Mouse (Mus musculus): ENCODE measurements at regions not wholly inside any gene's neighbourhood (a gene's known extent, or its start where the extent isn't known, plus 50 kb on each side); places are given as distances from the start of the nearest gene placed in this dataset.

- 52% methylated on average over 10 of the region's 10 CpGs for WGBS
- Histone ChIP-seq H3K9ac (no peak overlapping the region), H3K36me3 (no peaks in the 10 kb centered on the region), H3K4me1 (peaks cover 17% of the 10 kb centered on the region), H3K4me2 (replicated peaks) (no peak overlapping the region), H3K4me3 (no peak overlapping the region), H3K27ac (no peak overlapping the region), H3K9me3 (no peaks in the 10 kb centered on the region), H3K27me3 (replicated peaks) (no peaks in the 10 kb centered on the region)
- no peak for ATAC-seq (ENCODE audit: low FRiP score, low read depth)
Measured at GRCm38 (mm10) chr12:79942563-79943131, 170.2 kb downstream of the Zfp36l1 start.

- Histone ChIP-seq H3K9me3 (no peaks in the 10 kb centered on the region), H3K4me1 (peaks cover 24% of the 10 kb centered on the region), H3K4me3 (no peak overlapping the region), H3K4me2 (replicated peaks) (no peak overlapping the region), H3K27ac (no peak overlapping the region), H3K9ac (no peak overlapping the region), H3K27me3 (replicated peaks) (no peaks in the 10 kb centered on the region), H3K36me3 (no peaks in the 10 kb centered on the region)
- no peak for ATAC-seq (ENCODE audit: low FRiP score, low read depth)
- WGBS = 41% methylated on average over 3 of the region's 3 CpGs
Measured at GRCm38 (mm10) chr12:79941828-79942227, 171.0 kb downstream of the Zfp36l1 start.

GRCm38 (mm10) chr12:79939436-79939835 is 173.4 kb downstream of the Zfp36l1 start:
- no peak overlapping the region for H3K4me3 ChIP-seq
- no peak for ATAC-seq (ENCODE audit: low FRiP score, low read depth)
- 93% methylated on average over 9 of the region's 9 CpGs for WGBS

DNA sequence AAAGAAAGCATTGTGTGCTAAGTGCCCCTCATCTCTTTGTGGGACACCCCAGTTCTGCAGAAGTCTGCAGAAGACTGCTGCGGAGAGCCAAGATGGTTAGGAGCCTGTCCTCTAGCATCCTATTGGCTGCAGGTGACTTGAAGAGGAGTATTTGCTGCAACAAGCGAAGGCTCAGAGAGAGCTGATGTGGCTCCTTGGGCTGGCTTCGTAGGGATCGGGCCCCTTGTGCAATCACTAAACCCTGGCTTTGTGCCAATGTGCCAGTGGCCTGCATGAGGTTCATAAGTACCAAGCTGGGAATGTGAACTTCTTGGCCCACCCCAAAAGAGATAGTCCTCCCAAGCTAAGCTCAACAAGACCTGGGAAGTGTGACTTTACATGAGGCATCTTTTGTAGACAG is 174.9 kb downstream of the Zfp36l1 start:
- 94% methylated on average over 4 of the region's 4 CpGs for WGBS
- H3K36me3 ChIP-seq = no peaks in the 10 kb centered on the region
- peaks cover 8% of the 10 kb centered on the region for H3K4me1 ChIP-seq
- H3K9me3 ChIP-seq = no peaks in the 10 kb centered on the region
- H3K4me2 ChIP-seq (replicated peaks) = no peak overlapping the region
- no peak for ATAC-seq (ENCODE audit: low FRiP score, low read depth)
- H3K27me3 ChIP-seq (replicated peaks) = no peaks in the 10 kb centered on the region
- H3K27ac ChIP-seq = no peak overlapping the region
- no peak overlapping the region for H3K4me3 ChIP-seq
- H3K9ac ChIP-seq = no peak overlapping the region

More at GRCm38 (mm10) chr12:79939436-79939835, 173.4 kb downstream of the Zfp36l1 start:
- Histone ChIP-seq H3K9ac (no peak overlapping the region), H3K36me3 (no peaks in the 10 kb centered on the region), H3K4me1 (peaks cover 13% of the 10 kb centered on the region), H3K27me3 (replicated peaks) (no peaks in the 10 kb centered on the region), H3K9me3 (no peaks in the 10 kb centered on the region), H3K4me2 (replicated peaks) (no peak overlapping the region), H3K27ac (no peak overlapping the region)

- Histone ChIP-seq H3K36me3 (no peaks in the 10 kb centered on the region), H3K4me2 (replicated peaks) (no peak overlapping the region), H3K4me3 (no peak overlapping the region), H3K27ac (no peak overlapping the region; the same call in 1 of the 2 replicates), H3K9ac (no peak overlapping the region), H3K9me3 (no peaks in the 10 kb centered on the region), H3K27me3 (replicated peaks) (no peaks in the 10 kb centered on the region), H3K4me1 (peaks cover 13% of the 10 kb centered on the region)
- no peak for ATAC-seq (ENCODE audit: low FRiP score, low read depth)
- WGBS = 7% methylated on average over 5 of the region's 5 CpGs
Measured at GRCm38 (mm10) chr12:79936698-79937097, 176.1 kb downstream of the Zfp36l1 start.

DNA sequence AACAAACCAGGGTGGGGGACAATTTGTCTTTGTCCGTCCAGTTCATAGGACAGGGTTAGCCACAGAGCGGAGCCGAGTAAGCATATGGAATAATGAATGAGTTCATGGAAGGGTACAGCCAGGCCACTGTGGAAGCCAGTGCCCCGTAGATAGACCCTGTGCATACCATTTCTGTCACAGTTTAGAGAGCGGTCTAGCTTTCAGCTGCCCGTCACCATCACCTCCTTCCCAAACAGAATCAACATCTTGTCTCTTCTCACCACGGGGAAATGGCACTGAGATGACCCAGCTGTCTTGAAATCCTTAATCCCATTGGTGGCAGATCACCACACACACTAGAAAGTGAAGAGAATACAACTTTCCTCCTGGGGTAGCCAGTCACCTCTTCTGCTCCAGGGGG is 178.7 kb downstream of the Zfp36l1 start:
- Histone ChIP-seq H3K9me3 (no peaks in the 10 kb centered on the region), H3K4me2 (replicated peaks) (no peak overlapping the region), H3K4me3 (no peak overlapping the region), H3K9ac (no peak overlapping the region), H3K36me3 (no peaks in the 10 kb centered on the region), H3K27ac (no peak overlapping the region), H3K27me3 (replicated peaks) (no peaks in the 10 kb centered on the region), H3K4me1 (peaks cover 21% of the 10 kb centered on the region)
- 50% methylated on average over 7 of the region's 7 CpGs for WGBS
- no peak for ATAC-seq (ENCODE audit: low FRiP score, low read depth)

DNA sequence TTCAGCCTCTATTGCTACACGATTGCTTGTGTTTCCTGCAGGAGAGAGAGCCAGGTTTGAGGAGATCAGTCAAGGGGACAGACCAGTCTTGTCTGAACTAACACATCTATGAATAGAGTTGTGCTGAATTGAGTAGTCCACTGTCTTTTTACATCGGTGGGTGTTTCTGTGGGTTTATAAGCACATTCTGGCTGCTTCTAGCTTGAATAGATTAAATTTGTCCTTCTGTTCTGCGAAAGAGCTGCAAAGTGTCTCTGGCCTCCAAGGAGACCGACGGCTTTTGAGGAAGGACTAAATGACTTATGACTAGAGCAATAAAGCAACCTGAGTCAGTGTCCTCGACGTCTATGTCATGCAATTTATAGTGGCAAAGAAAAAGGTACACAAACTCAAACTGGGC is 179.9 kb downstream of the Zfp36l1 start:
- Histone ChIP-seq H3K9ac (no peak overlapping the region), H3K27ac (no peak overlapping the region), H3K4me1 (peaks cover 33% of the 10 kb centered on the region), H3K9me3 (no peaks in the 10 kb centered on the region), H3K4me2 (replicated peaks) (no peak overlapping the region), H3K36me3 (no peaks in the 10 kb centered on the region), H3K4me3 (no peak overlapping the region), H3K27me3 (replicated peaks) (no peaks in the 10 kb centered on the region)
- ATAC-seq (ENCODE audit: low FRiP score, low read depth) = no peak
- WGBS = 42% methylated on average over 7 of the region's 7 CpGs

GRCm38 (mm10) chr12:79931455-79931854 is 181.4 kb downstream of the Zfp36l1 start:
- Histone ChIP-seq H3K27me3 (replicated peaks) (no peaks in the 10 kb centered on the region), H3K27ac (no peak overlapping the region), H3K4me2 (replicated peaks) (no peak overlapping the region), H3K36me3 (no peaks in the 10 kb centered on the region), H3K4me3 (no peak overlapping the region), H3K9ac (no peak overlapping the region), H3K4me1 (peaks cover 40% of the 10 kb centered on the region), H3K9me3 (no peaks in the 10 kb centered on the region)
- 0 out of 2 replicates have a peak, but pooled peaks have one; percentile 27 for ATAC-seq (ENCODE audit: low FRiP score, low read depth)
- 37% methylated on average over 5 of the region's 5 CpGs for WGBS

DNA sequence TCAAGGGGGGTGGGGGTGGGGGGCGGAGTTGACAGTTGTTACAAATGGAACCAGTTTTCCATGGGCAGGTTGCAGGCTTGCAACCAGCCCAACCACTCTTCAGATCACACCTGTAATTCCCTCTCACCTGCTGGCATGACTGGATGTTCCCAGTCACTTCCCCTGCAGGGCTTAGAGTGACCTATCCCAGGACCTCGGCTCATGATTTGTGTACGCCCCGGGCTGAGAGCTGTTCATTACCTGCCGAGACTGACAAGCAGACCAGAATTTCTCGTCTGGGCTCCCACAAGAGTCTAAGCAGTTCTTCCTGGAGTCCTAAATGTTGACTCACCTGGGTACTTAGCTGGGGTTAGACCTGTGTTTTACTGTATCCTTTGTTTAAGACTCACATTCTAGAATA is 183.0 kb downstream of the Zfp36l1 start:
- Histone ChIP-seq H3K4me2 (replicated peaks) (no peak overlapping the region), H3K27me3 (replicated peaks) (no peaks in the 10 kb centered on the region), H3K27ac (no peak overlapping the region), H3K9me3 (no peaks in the 10 kb centered on the region), H3K9ac (no peak overlapping the region), H3K36me3 (no peaks in the 10 kb centered on the region), H3K4me3 (no peak overlapping the region), H3K4me1 (peaks cover 56% of the 10 kb centered on the region)
- WGBS = 78% methylated on average over 6 of the region's 6 CpGs
- ATAC-seq (ENCODE audit: low FRiP score, low read depth) = no peak

- 39% methylated on average over 6 of the region's 6 CpGs for WGBS
- Histone ChIP-seq H3K4me1 (peaks cover 62% of the 10 kb centered on the region), H3K27ac (no peak overlapping the region), H3K4me2 (replicated peaks) (no peak overlapping the region), H3K27me3 (replicated peaks) (no peaks in the 10 kb centered on the region), H3K36me3 (no peaks in the 10 kb centered on the region), H3K9ac (no peak overlapping the region), H3K4me3 (no peak overlapping the region), H3K9me3 (no peaks in the 10 kb centered on the region)
- ATAC-seq (ENCODE audit: low FRiP score, low read depth) = no peak
Measured at GRCm38 (mm10) chr12:79928739-79929380, 184.0 kb downstream of the Zfp36l1 start.

DNA sequence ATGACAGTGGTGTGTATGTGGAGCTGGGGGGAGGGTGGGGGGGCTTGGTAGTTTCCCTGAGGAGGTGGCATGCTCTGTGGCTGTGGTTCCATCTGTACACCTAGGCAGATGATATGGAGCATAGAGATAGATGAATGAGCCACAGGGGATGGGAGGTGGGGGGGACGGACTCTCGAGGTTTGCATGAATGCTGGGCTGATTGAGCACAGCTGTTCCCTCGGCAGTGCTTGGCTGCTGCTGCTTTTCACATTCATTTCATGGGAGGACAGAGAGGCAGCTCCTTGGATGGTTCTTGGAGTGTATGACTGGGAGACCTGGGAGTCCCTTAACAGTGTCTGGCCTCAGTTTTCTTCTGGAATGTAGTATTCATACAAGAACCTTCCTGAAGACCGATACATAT is 184.5 kb downstream of the Zfp36l1 start:
- Histone ChIP-seq H3K4me3 (no peak overlapping the region), H3K4me2 (replicated peaks) (no peak overlapping the region; the same call in 1 of the 2 replicates), H3K27ac (no peak overlapping the region), H3K9me3 (no peaks in the 10 kb centered on the region), H3K36me3 (no peaks in the 10 kb centered on the region), H3K9ac (no peak overlapping the region), H3K27me3 (replicated peaks) (no peaks in the 10 kb centered on the region), H3K4me1 (peaks cover 62% of the 10 kb centered on the region)
- ATAC-seq (ENCODE audit: low FRiP score, low read depth) = no peak
- WGBS = 32% methylated on average over 4 of the region's 4 CpGs

- WGBS = 12% methylated on average over 6 of the region's 6 CpGs
- no peaks in the 10 kb centered on the region for H3K9me3 ChIP-seq
- H3K27me3 ChIP-seq (replicated peaks) = no peaks in the 10 kb centered on the region
- peak overlapping the region; percentile 62 for H3K27ac ChIP-seq
- no peak for ATAC-seq (ENCODE audit: low FRiP score, low read depth)
- peak overlapping the region; percentile 43 for H3K4me2 ChIP-seq (replicated peaks)
- H3K4me3 ChIP-seq = no peak overlapping the region
- H3K36me3 ChIP-seq = no peaks in the 10 kb centered on the region
- H3K4me1 ChIP-seq = peaks cover 62% of the 10 kb centered on the region
- H3K9ac ChIP-seq = no peak overlapping the region
Measured at GRCm38 (mm10) chr12:79925704-79926588, 186.9 kb downstream of the Zfp36l1 start.

Data from neural tube, embryonic 12.5 days (tissue).